Mouse (Mus musculus) intestine, postnatal 0 days (tissue): ENCODE results near the gene Kif26b. TPM values are rescaled to one million over a fixed set of nuclear protein-coding genes. Genes with fewer than 3 reads are reported as not detected.

Experiments
- ATAC-seq: fragments of 200-750 bp; cut with Nextera tagmentation; 2 replicates; pipeline ENCODE4 v1.8.0; 2017; ENCODE audit warnings: mild to moderate bottlenecking, moderate TSS enrichment, moderate library complexity
- H3K27ac ChIP-seq: fragments of 300-500 bp; sonication (generic); 2 replicates; pipeline ENCODE4 v1.5.1; 2014; ENCODE audit warnings: mild to moderate bottlenecking, low read depth, low read length, moderate library complexity
- H3K27me3 ChIP-seq: fragments of 300-500 bp; sonication (generic); replicated peaks from 2 replicates; pipeline ENCODE4 v1.6.1; 2014; ENCODE audit warnings: low read length, mixed read lengths; ENCODE audit not compliant: control insufficient read depth, insufficient read depth
- H3K36me3 ChIP-seq: fragments of 300-500 bp; sonication (generic); 2 replicates; pipeline ENCODE4 v1.6.1; 2014; ENCODE audit warnings: mild to moderate bottlenecking, moderate library complexity; ENCODE audit not compliant: control insufficient read depth, insufficient read depth
- H3K4me1 ChIP-seq: fragments of 300-500 bp; sonication (generic); replicated peaks from 2 replicates; pipeline ENCODE4 v1.6.1; 2014; ENCODE audit warnings: antibody characterized with exemption, low read length, mixed read lengths; ENCODE audit not compliant: control insufficient read depth, insufficient read depth
- H3K4me2 ChIP-seq: fragments of 300-500 bp; sonication (generic); replicated peaks from 2 replicates; pipeline ENCODE4 v1.6.1; 2014; ENCODE audit warnings: low read depth, mild to moderate bottlenecking, moderate library complexity
- H3K4me3 ChIP-seq: fragments of 300-500 bp; sonication (generic); 2 replicates; pipeline ENCODE4 v1.5.1; 2014; ENCODE audit warnings: low read depth, low read length
- H3K9ac ChIP-seq: fragments of 300-500 bp; sonication (generic); 2 replicates; pipeline ENCODE4 v1.6.1; 2014; ENCODE audit warnings: mild to moderate bottlenecking, low read depth, low read length
- H3K9me3 ChIP-seq: fragments of 300-500 bp; sonication (generic); 2 replicates; pipeline ENCODE4 v1.6.1; 2016; ENCODE audit warnings: mixed run types; ENCODE audit not compliant: control insufficient read depth
- CTCF ChIP-seq: sonication (generic); IDR thresholded peaks from 2 replicates; pipeline ENCODE4 v1.5.1; 2016; ENCODE audit warnings: low read depth, mild to moderate bottlenecking, control low read depth, antibody characterized with exemption, moderate library complexity
- WGBS: fragments of 180-500 bp; shearing (Covaris S2); extraction: QIAGEN DNeasy Blood & Tissue Kit; methylation state at CpG from one replicate; pipeline ENCODE4 v1.1.7; 2014; 5-methylcytosine and 5-hydroxymethylcytosine counted together
- polyA plus RNA-seq: library from polyadenylated mRNA; unstranded; fragments of >200 nt; fragmentation: Nextera tagmentation; extraction: Ambion mirVana; gene quantifications from 2 replicates; pipeline ENCODE4 v1.2.1, GENCODE M21; 2015

Kif26b gene
- polyA plus RNA-seq, 1 experiment from 2014 or later: 0.57 TPM

- 55% methylated on average over 1 of the region's 1 CpGs for WGBS
- H3K36me3 ChIP-seq: no peaks in the 10 kb centered on the region
Measured at GRCm38 (mm10) chr1:178850569-178850968, 321.6 kb downstream of the Kif26b start.

GRCm38 (mm10) chr1:178854936-178855335 lies 326.0 kb downstream of the Kif26b start:
- no peaks in the 10 kb centered on the region for H3K4me1 ChIP-seq
- 89% methylated on average over 4 of the region's 4 CpGs for WGBS

More at GRCm38 (mm10) chr1:178850569-178850968, 321.6 kb downstream of the Kif26b start:
- Histone ChIP-seq H3K4me2 (no peak overlapping the region), H3K27ac (no peak overlapping the region), H3K27me3 (no peaks in the 10 kb centered on the region), H3K9me3 (no peaks in the 10 kb centered on the region), H3K4me3 (no peak overlapping the region), H3K9ac (no peak overlapping the region), H3K4me1 (no peaks in the 10 kb centered on the region)
- TF ChIP-seq CTCF: no peak
- no peak for ATAC-seq

GRCm38 (mm10) chr1:178855974-178856373 lies 327.0 kb downstream of the Kif26b start:
- ATAC-seq: no peak
- H3K27ac ChIP-seq: no peak overlapping the region
- no peaks in the 10 kb centered on the region for H3K9me3 ChIP-seq
- H3K4me1 ChIP-seq: no peaks in the 10 kb centered on the region
- no peak overlapping the region for H3K9ac ChIP-seq
- TF ChIP-seq CTCF: no peak
- H3K4me2 ChIP-seq: no peak overlapping the region
- no peak overlapping the region for H3K4me3 ChIP-seq
- no peaks in the 10 kb centered on the region for H3K36me3 ChIP-seq
- WGBS: 71% methylated on average over 6 of the region's 6 CpGs
- H3K27me3 ChIP-seq: no peaks in the 10 kb centered on the region

More at GRCm38 (mm10) chr1:178854936-178855335, 326.0 kb downstream of the Kif26b start:
- TF ChIP-seq CTCF: no peak
- no peak for ATAC-seq
- H3K36me3 ChIP-seq: no peaks in the 10 kb centered on the region
- H3K27me3 ChIP-seq: no peaks in the 10 kb centered on the region
- no peak overlapping the region for H3K27ac ChIP-seq
- H3K9me3 ChIP-seq: no peaks in the 10 kb centered on the region
- no peak overlapping the region for H3K4me3 ChIP-seq
- no peak overlapping the region for H3K9ac ChIP-seq
- no peak overlapping the region for H3K4me2 ChIP-seq

- Histone ChIP-seq H3K9ac (no peak overlapping the region), H3K36me3 (no peaks in the 10 kb centered on the region), H3K4me1 (no peaks in the 10 kb centered on the region), H3K4me2 (no peak overlapping the region), H3K9me3 (no peaks in the 10 kb centered on the region), H3K4me3 (no peak overlapping the region), H3K27me3 (no peaks in the 10 kb centered on the region), H3K27ac (no peak overlapping the region)
- ATAC-seq: no peak
- WGBS: 64% methylated on average over 8 of the region's 8 CpGs
- TF ChIP-seq CTCF: no peak
Measured at GRCm38 (mm10) chr1:178860671-178861391, 331.9 kb downstream of the Kif26b start.

- H3K4me1 ChIP-seq: no peaks in the 10 kb centered on the region
- no peaks in the 10 kb centered on the region for H3K9me3 ChIP-seq
- H3K27me3 ChIP-seq: no peaks in the 10 kb centered on the region
- TF ChIP-seq CTCF: no peak
- no peak overlapping the region for H3K4me3 ChIP-seq
- WGBS: 84% methylated on average over 8 of the region's 8 CpGs
- no peak overlapping the region for H3K4me2 ChIP-seq
- no peak overlapping the region for H3K9ac ChIP-seq
- no peak for ATAC-seq
- no peak overlapping the region for H3K27ac ChIP-seq
- no peaks in the 10 kb centered on the region for H3K36me3 ChIP-seq
Measured at GRCm38 (mm10) chr1:178861392-178861762, 332.5 kb downstream of the Kif26b start.

- ATAC-seq: no peak
- H3K9me3 ChIP-seq: no peaks in the 10 kb centered on the region
- WGBS: 89% methylated on average over 6 of the region's 6 CpGs
- no peak overlapping the region for H3K27ac ChIP-seq
- no peaks in the 10 kb centered on the region for H3K27me3 ChIP-seq
- no peak overlapping the region for H3K4me3 ChIP-seq
- H3K9ac ChIP-seq: no peak overlapping the region
- H3K4me1 ChIP-seq: no peaks in the 10 kb centered on the region
- TF ChIP-seq CTCF: no peak
- no peak overlapping the region for H3K4me2 ChIP-seq
- H3K36me3 ChIP-seq: no peaks in the 10 kb centered on the region
Measured at GRCm38 (mm10) chr1:178863756-178864155, 334.8 kb downstream of the Kif26b start.
